Mouse (Mus musculus) embryonic facial prominence, embryonic 11.5 days (tissue): Measurements from ENCODE around the gene Prune2. TPM values are rescaled to one million over a fixed set of nuclear protein-coding genes. Genes with fewer than 3 reads are reported as not detected.

ENCODE experiments used
- polyA plus RNA-seq: library from polyadenylated mRNA; unstranded; fragments of >200 nt; fragmentation: Nextera tagmentation; extraction: Ambion mirVana; gene quantifications from 2 replicates; pipeline ENCODE4 v1.2.1, GENCODE M21; 2014

The Prune2 gene
- polyA plus RNA-seq, 1 experiment from 2014 or later, result 1.5 TPM

Other genes starting within 250 kb of the Prune2 start
- 7.4 and 8.2 TPM in 2 replicates for gene Vps13a, start 175.2 kb upstream of the Prune2 start, polyA plus RNA-seq
- gene Foxb2, start 82.3 kb upstream of the Prune2 start, polyA plus RNA-seq, result not detected in 2 replicates